Mouse (Mus musculus) granulocyte monocyte progenitor cell, adult 5-6 weeks (primary cell): ENCODE results near the gene Diexf. TPM values are rescaled to one million over a fixed set of nuclear protein-coding genes. Genes with fewer than 3 reads are reported as not detected.
A peak's percentile ranks its signal among the peaks of the same experiment; 100 is the strongest.

Experiments
- ATAC-seq: replicated peaks from 2 replicates; pipeline ENCODE4 v1.8.0; 2016; ENCODE audit warnings: mild to moderate bottlenecking, moderate TSS enrichment, inconsistent platforms; ENCODE audit not compliant: poor library complexity, severe bottlenecking
- total RNA-seq, 2 experiments: library from RNA; stranded (forward) in 1 of 2; stranded (reverse) in 1 of 2; fragments of 200-712, 200-1000 nt in 1 of 2; fragments of >200 nt in 1 of 2; fragmentation: Nextera tagmentation in 1 of 2; gene quantifications; 2 replicates each; pipeline ENCODE4 v1.2.3; 2014 to 2017

The Diexf gene
- total RNA-seq, 2 experiments from 2014 or later: 26.1 to 26.3 TPM

- ATAC-seq: no peak
Observed at GRCm38 (mm10) chr1:193142517-193143062, 12.5 kb upstream of the Diexf start.

- ATAC-seq: no peak
Observed at GRCm38 (mm10) chr1:193141118-193141517, 11.0 kb upstream of the Diexf start.

GRCm38 (mm10) chr1:193138669-193139068 lies 8.6 kb upstream of the Diexf start:
- ATAC-seq: peak; percentile 71

GRCm38 (mm10) chr1:193138087-193138486 lies 8.0 kb upstream of the Diexf start:
- ATAC-seq: peak; percentile 35

- ATAC-seq: no peak
Observed at GRCm38 (mm10) chr1:193133726-193134125, 3.7 kb upstream of the Diexf start.

GRCm38 (mm10) chr1:193132385-193132784 lies 2.3 kb upstream of the Diexf start:
- ATAC-seq: no peak

- no peak for ATAC-seq
Observed at GRCm38 (mm10) chr1:193131311-193131948, 1.4 kb upstream of the Diexf start.

- ATAC-seq: no peak
Observed at GRCm38 (mm10) chr1:193130839-193131238, 767 bp upstream of the Diexf start.

GRCm38 (mm10) chr1:193130456-193130825 lies 369 bp upstream of the Diexf start:
- 0 out of 2 replicates have a peak, but pooled peaks have one; percentile 1 for ATAC-seq

GRCm38 (mm10) chr1:193129321-193129720 lies 751 bp downstream of the Diexf start:
- ATAC-seq: no peak

- ATAC-seq: peak; percentile 24; the same call in 1 of the 2 replicates
Observed at GRCm38 (mm10) chr1:193128055-193128454, 2.0 kb downstream of the Diexf start.

GRCm38 (mm10) chr1:193125835-193126234 lies 4.2 kb downstream of the Diexf start:
- ATAC-seq: no peak

GRCm38 (mm10) chr1:193123290-193123689 lies 6.8 kb downstream of the Diexf start:
- ATAC-seq: no peak

- ATAC-seq: no peak
Observed at GRCm38 (mm10) chr1:193122793-193123192, 7.3 kb downstream of the Diexf start.

- ATAC-seq: no peak
Observed at GRCm38 (mm10) chr1:193112093-193112492, 18.0 kb downstream of the Diexf start.

- ATAC-seq: no peak
Observed at GRCm38 (mm10) chr1:193102996-193103395, 27.1 kb downstream of the Diexf start.

- ATAC-seq: no peak; the same call in 1 of the 2 replicates
Observed at GRCm38 (mm10) chr1:193102556-193102955, 27.5 kb downstream of the Diexf start.

GRCm38 (mm10) chr1:193102029-193102428 lies 28.0 kb downstream of the Diexf start:
- no peak for ATAC-seq

GRCm38 (mm10) chr1:193098946-193099345 lies 31.1 kb downstream of the Diexf start:
- ATAC-seq: no peak

GRCm38 (mm10) chr1:193093596-193093995 lies 36.5 kb downstream of the Diexf start:
- ATAC-seq: no peak

- ATAC-seq: no peak
Observed at GRCm38 (mm10) chr1:193092771-193093170, 37.3 kb downstream of the Diexf start.

GRCm38 (mm10) chr1:193090894-193091293 lies 39.2 kb downstream of the Diexf start:
- no peak for ATAC-seq
